Mouse (Mus musculus): ENCODE measurements around the gene Ubxn10. TPM values are rescaled to one million over a fixed set of nuclear protein-coding genes. Genes with fewer than 3 reads are reported as not detected.

Gene Ubxn10
- polyA plus RNA-seq, 1 experiment from 2014 or later: 4.5 TPM

GRCm38 (mm10) chr4:138762266-138762665 is 25.3 kb upstream of the Ubxn10 start:
- ATAC-seq: no peak
- 87% methylated on average over 9 of the region's 9 CpGs for WGBS

GRCm38 (mm10) chr4:138757416-138757815 is 20.4 kb upstream of the Ubxn10 start, which contains the start of gene Pla2g2f:
Pla2g2f (minus strand) TSS chr4:138757626.
- WGBS: 55% methylated on average over 8 of the region's 8 CpGs
- Histone ChIP-seq H3K9ac (ENCODE audit: low read depth, low read length) (no peak within 1 kb of the TSS), H3K4me3 (ENCODE audit: low read length) (no peak within 1 kb of the TSS), H3K9me3 (ENCODE audit: control insufficient read depth, low read length) (no peaks in the 10 kb centered on the region), H3K36me3 (ENCODE audit: control insufficient read depth, insufficient read depth, low read length) (no peaks in the 10 kb centered on the region), H3K27me3 (replicated peaks; ENCODE audit: control insufficient read depth, insufficient read depth, low read length) (no peaks in the 10 kb centered on the region; the same call in 1 of the 2 replicates), H3K27ac (ENCODE audit: low read depth, low read length) (no peak within 1 kb of the TSS), H3K4me2 (ENCODE audit: low read length) (no peak within 1 kb of the TSS), H3K4me1 (ENCODE audit: control insufficient read depth, insufficient read depth, low read depth, low read length) (no peaks in the 10 kb centered on the region)
- no peak for ATAC-seq

More at GRCm38 (mm10) chr4:138762266-138762665, 25.3 kb upstream of the Ubxn10 start:
- Histone ChIP-seq H3K4me1 (ENCODE audit: control insufficient read depth, insufficient read depth, low read depth, low read length) (no peaks in the 10 kb centered on the region), H3K9ac (ENCODE audit: low read depth, low read length) (no peak overlapping the region), H3K4me2 (ENCODE audit: low read length) (no peak overlapping the region), H3K27me3 (replicated peaks; ENCODE audit: control insufficient read depth, insufficient read depth, low read length) (no peaks in the 10 kb centered on the region), H3K9me3 (ENCODE audit: control insufficient read depth, low read length) (no peaks in the 10 kb centered on the region), H3K4me3 (ENCODE audit: low read length) (no peak overlapping the region), H3K36me3 (ENCODE audit: control insufficient read depth, insufficient read depth, low read length) (no peaks in the 10 kb centered on the region), H3K27ac (ENCODE audit: low read depth, low read length) (no peak overlapping the region)

GRCm38 (mm10) chr4:138755983-138756382 is 19.0 kb upstream of the Ubxn10 start:
- Histone ChIP-seq H3K27ac (ENCODE audit: low read depth, low read length) (0 out of 2 replicates have a peak overlapping the region, but pooled peaks have one; percentile 20), H3K4me2 (ENCODE audit: low read length) (no peak overlapping the region), H3K27me3 (replicated peaks; ENCODE audit: control insufficient read depth, insufficient read depth, low read length) (no peaks in the 10 kb centered on the region; the same call in 1 of the 2 replicates), H3K9ac (ENCODE audit: low read depth, low read length) (no peak overlapping the region), H3K9me3 (ENCODE audit: control insufficient read depth, low read length) (no peaks in the 10 kb centered on the region), H3K36me3 (ENCODE audit: control insufficient read depth, insufficient read depth, low read length) (no peaks in the 10 kb centered on the region), H3K4me1 (ENCODE audit: control insufficient read depth, insufficient read depth, low read depth, low read length) (no peaks in the 10 kb centered on the region), H3K4me3 (ENCODE audit: low read length) (no peak overlapping the region)
- 68% methylated on average over 11 of the region's 11 CpGs for WGBS
- 0 out of 2 replicates have a peak, but pooled peaks have one; percentile 27 for ATAC-seq

DNA sequence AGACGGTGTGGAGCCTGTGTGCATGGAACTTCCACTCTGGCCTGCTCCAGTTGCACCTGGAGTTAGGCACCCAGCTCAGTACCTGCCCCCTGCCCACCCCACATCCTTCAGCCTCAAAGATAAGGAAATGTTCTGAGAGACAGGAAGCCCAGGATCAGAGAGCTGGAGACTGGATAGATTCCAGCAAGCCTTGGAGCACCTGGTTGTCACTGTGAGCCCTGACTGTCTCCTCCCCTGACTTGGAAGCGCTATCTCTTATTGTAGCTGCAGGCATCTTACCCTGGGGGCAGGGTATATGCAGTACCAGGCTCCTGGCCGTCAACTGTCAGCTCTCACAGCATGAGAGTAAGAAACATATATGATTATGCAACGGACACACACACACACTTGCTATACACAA is 18.5 kb upstream of the Ubxn10 start:
- H3K36me3 ChIP-seq (ENCODE audit: control insufficient read depth, insufficient read depth, low read length): no peaks in the 10 kb centered on the region
- H3K4me1 ChIP-seq (ENCODE audit: control insufficient read depth, insufficient read depth, low read depth, low read length): no peaks in the 10 kb centered on the region
- no peaks in the 10 kb centered on the region for H3K9me3 ChIP-seq (ENCODE audit: control insufficient read depth, low read length)
- no peak overlapping the region for H3K4me2 ChIP-seq (ENCODE audit: low read length)
- no peak overlapping the region for H3K4me3 ChIP-seq (ENCODE audit: low read length)
- ATAC-seq: no peak
- no peak overlapping the region for H3K9ac ChIP-seq (ENCODE audit: low read depth, low read length)
- H3K27me3 ChIP-seq (replicated peaks; ENCODE audit: control insufficient read depth, insufficient read depth, low read length): no peaks in the 10 kb centered on the region; the same call in 1 of the 2 replicates
- 68% methylated on average over 4 of the region's 4 CpGs for WGBS
- H3K27ac ChIP-seq (ENCODE audit: low read depth, low read length): no peak overlapping the region

DNA sequence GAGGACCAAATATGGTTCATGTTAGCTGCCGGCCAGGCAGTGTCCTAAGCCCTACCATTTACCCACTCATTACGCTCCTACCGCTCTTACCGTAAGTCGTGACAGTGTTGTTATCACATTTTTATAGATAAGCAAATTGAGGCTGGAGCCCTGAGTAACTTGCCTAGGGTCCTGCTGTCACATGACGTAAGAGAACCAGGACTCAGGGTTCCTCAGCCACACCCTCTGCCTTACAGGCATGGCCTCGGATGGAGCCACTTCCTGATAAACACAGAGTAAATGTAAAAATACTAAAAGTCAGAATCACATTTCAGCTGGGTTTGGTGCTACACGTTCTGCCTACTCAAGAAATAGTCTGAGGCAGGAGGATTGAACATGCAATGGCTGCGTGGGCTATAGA is 17.5 kb upstream of the Ubxn10 start:
- no peaks in the 10 kb centered on the region for H3K36me3 ChIP-seq (ENCODE audit: control insufficient read depth, insufficient read depth, low read length)
- H3K4me1 ChIP-seq (ENCODE audit: control insufficient read depth, insufficient read depth, low read depth, low read length): no peaks in the 10 kb centered on the region
- no peak for ATAC-seq
- H3K4me2 ChIP-seq (ENCODE audit: low read length): no peak overlapping the region
- H3K9ac ChIP-seq (ENCODE audit: low read depth, low read length): no peak overlapping the region
- no peak overlapping the region for H3K27ac ChIP-seq (ENCODE audit: low read depth, low read length)
- 87% methylated on average over 9 of the region's 9 CpGs for WGBS
- no peaks in the 10 kb centered on the region; the same call in 1 of the 2 replicates for H3K27me3 ChIP-seq (replicated peaks; ENCODE audit: control insufficient read depth, insufficient read depth, low read length)
- no peak overlapping the region for H3K4me3 ChIP-seq (ENCODE audit: low read length)
- H3K9me3 ChIP-seq (ENCODE audit: control insufficient read depth, low read length): no peaks in the 10 kb centered on the region

DNA sequence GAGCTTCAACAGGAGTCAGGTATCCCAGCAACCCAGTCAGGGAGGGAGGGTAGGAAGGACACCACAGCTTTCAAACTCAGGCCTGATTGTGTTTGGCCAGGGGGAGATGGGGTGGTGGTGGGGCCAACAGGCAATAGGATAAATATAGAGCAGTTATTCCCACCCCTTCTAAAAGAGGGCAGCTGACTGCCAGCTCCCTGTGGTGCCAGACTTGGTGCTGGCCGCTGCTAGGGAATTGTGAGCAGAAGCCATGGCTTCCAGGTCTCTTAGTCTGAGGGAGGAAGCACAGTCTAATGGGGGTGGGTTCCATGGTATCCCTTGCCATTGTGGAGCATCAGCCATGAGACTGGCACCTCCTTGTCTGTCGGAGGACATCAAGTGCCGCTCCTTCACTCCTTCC is 16.6 kb upstream of the Ubxn10 start:
- Histone ChIP-seq H3K36me3 (ENCODE audit: control insufficient read depth, insufficient read depth, low read length) (no peaks in the 10 kb centered on the region), H3K9ac (ENCODE audit: low read depth, low read length) (no peak overlapping the region), H3K27ac (ENCODE audit: low read depth, low read length) (no peak overlapping the region), H3K4me3 (ENCODE audit: low read length) (no peak overlapping the region), H3K27me3 (replicated peaks; ENCODE audit: control insufficient read depth, insufficient read depth, low read length) (no peaks in the 10 kb centered on the region; the same call in 1 of the 2 replicates), H3K4me1 (ENCODE audit: control insufficient read depth, insufficient read depth, low read depth, low read length) (no peaks in the 10 kb centered on the region), H3K4me2 (ENCODE audit: low read length) (no peak overlapping the region), H3K9me3 (ENCODE audit: control insufficient read depth, low read length) (no peaks in the 10 kb centered on the region)
- ATAC-seq: no peak
- 85% methylated on average over 3 of the region's 3 CpGs for WGBS

GRCm38 (mm10) chr4:138752603-138753002 is 15.6 kb upstream of the Ubxn10 start:
- Histone ChIP-seq H3K9ac (ENCODE audit: low read depth, low read length) (no peak overlapping the region), H3K36me3 (ENCODE audit: control insufficient read depth, insufficient read depth, low read length) (no peaks in the 10 kb centered on the region), H3K4me2 (ENCODE audit: low read length) (no peak overlapping the region), H3K27me3 (replicated peaks; ENCODE audit: control insufficient read depth, insufficient read depth, low read length) (no peaks in the 10 kb centered on the region; the same call in 1 of the 2 replicates), H3K4me3 (ENCODE audit: low read length) (no peak overlapping the region), H3K4me1 (ENCODE audit: control insufficient read depth, insufficient read depth, low read depth, low read length) (peaks cover 5% of the 10 kb centered on the region; the same call in 1 of the 2 replicates), H3K27ac (ENCODE audit: low read depth, low read length) (no peak overlapping the region), H3K9me3 (ENCODE audit: control insufficient read depth, low read length) (no peaks in the 10 kb centered on the region)
- WGBS: 89% methylated on average over 6 of the region's 6 CpGs
- no peak for ATAC-seq

DNA sequence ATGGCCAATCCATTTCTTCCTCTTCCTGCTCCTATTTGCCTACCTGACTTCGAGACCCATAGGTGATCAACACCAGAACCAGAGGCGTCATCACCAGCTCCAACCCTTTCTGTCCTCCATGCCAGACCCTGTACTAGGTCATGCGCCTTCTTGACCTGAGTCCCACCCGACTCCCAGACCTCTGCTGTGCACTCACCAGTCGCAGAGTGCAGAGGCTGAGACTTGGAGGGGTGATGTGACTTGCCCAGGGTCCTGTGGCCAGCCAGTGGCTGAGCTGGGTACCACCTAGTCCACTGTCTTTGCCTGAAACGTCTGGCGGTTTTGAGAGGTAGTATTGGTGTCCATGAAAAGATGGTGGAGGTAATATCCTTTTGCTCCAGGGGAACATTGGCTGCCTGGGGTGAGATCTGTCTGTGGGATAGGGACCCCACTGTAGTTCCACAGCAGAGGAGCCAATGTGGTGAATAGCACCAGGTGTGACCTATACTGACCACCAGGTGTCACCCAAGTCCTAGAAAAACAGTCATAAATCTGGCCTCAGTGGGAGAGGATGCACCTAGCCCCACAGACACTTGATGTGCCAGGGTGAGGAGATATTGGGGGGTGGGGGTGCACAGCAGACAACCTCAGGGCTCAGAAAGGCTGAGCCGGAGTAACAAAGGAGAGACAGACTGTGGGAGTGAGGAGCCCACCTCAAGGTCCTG is 11.6 kb upstream of the Ubxn10 start:
- ATAC-seq: peak; percentile 73

DNA sequence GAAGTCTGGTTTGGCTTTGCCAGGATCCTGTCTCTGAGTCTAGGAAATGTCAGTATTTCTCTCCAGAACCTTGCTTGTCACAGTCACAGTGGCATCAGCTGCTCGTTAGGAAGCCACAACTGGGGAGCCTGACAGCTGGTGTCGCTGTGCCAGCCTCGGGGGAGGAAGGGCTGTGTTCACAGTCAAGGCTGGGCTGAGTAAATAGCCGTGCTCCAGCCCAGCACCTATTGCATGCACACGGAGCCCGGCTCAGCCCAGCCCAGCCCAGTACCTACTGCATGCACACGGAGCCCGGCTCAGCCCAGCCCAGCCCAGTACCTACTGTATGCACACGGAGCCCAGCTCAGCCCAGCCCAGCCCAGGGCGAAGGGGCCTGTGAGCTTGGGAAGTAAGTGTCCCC is 10.9 kb upstream of the Ubxn10 start:
- ATAC-seq: peak; percentile 34; the same call in 1 of the 2 replicates
- no peaks in the 10 kb centered on the region for H3K27me3 ChIP-seq (replicated peaks; ENCODE audit: control insufficient read depth, insufficient read depth, low read length)
- no peak overlapping the region for H3K27ac ChIP-seq (ENCODE audit: low read depth, low read length)
- H3K9ac ChIP-seq (ENCODE audit: low read depth, low read length): no peak overlapping the region; the same call in 1 of the 2 replicates
- no peak overlapping the region for H3K4me2 ChIP-seq (ENCODE audit: low read length)
- no peaks in the 10 kb centered on the region for H3K9me3 ChIP-seq (ENCODE audit: control insufficient read depth, low read length)
- peaks cover 5% of the 10 kb centered on the region; the same call in 1 of the 2 replicates for H3K4me1 ChIP-seq (ENCODE audit: control insufficient read depth, insufficient read depth, low read depth, low read length)
- no peaks in the 10 kb centered on the region for H3K36me3 ChIP-seq (ENCODE audit: control insufficient read depth, insufficient read depth, low read length)
- 42% methylated on average over 9 of the region's 10 CpGs for WGBS
- H3K4me3 ChIP-seq (ENCODE audit: low read length): no peak overlapping the region

More for the DNA sequence above, 11.6 kb upstream of the Ubxn10 start:
- Histone ChIP-seq H3K4me2 (ENCODE audit: low read length) (no peak overlapping the region), H3K9me3 (ENCODE audit: control insufficient read depth, low read length) (no peaks in the 10 kb centered on the region), H3K4me3 (ENCODE audit: low read length) (no peak overlapping the region), H3K27ac (ENCODE audit: low read depth, low read length) (no peak overlapping the region), H3K36me3 (ENCODE audit: control insufficient read depth, insufficient read depth, low read length) (no peaks in the 10 kb centered on the region), H3K4me1 (ENCODE audit: control insufficient read depth, insufficient read depth, low read depth, low read length) (peaks cover 5% of the 10 kb centered on the region; the same call in 1 of the 2 replicates), H3K9ac (ENCODE audit: low read depth, low read length) (no peak overlapping the region), H3K27me3 (replicated peaks; ENCODE audit: control insufficient read depth, insufficient read depth, low read length) (no peaks in the 10 kb centered on the region)
- 61% methylated on average over 8 of the region's 8 CpGs for whole genome bisulfite sequencing
